Comparison of ENCODE assay signal across 8 mouse cellular contexts in genomic region chr15:11903196-11904042, GRCm38 (mm10). TPM values are rescaled to one million over a fixed set of nuclear protein-coding genes. Genes with fewer than 3 reads are reported as not detected.
A peak's percentile ranks its signal among the peaks of the same experiment; 100 is the strongest.
DNase-seq lines count a peak whose midpoint lies in the region; ATAC-seq lines count a peak whose summit lies in the region.

No protein-coding gene starts in this region.

- H3K4me1 ChIP-seq in lung, embryonic 15.5 days, result peaks cover 33% of the 10 kb centered on the region
- peaks cover 29% of the 10 kb centered on the region for H3K4me1 ChIP-seq in stomach, embryonic 15.5 days

- peak overlapping the region; percentile 62 for H3K4me3 ChIP-seq in lung, embryonic 15.5 days
- peak overlapping the region; percentile 50 for H3K4me3 ChIP-seq in stomach, embryonic 15.5 days (replicated peaks)

- 0 out of 2 replicates have a peak, but pooled peaks have one; percentile 13 for ATAC-seq in lung, embryonic 15.5 days (ENCODE audit: borderline replicate concordance, extremely low read depth, low FRiP score, low TSS enrichment)
- ATAC-seq in stomach, embryonic 15.5 days (ENCODE audit: insufficient read depth, low FRiP score, low read depth), result peak; percentile 15; the same call in 1 of the 2 replicates
- no peak for ATAC-seq in activated CD4-positive, CD25-positive, alpha-beta regulatory T cell, adult 4 months

- H3K4me2 ChIP-seq in lung, embryonic 15.5 days, result peak overlapping the region; percentile 96
- H3K4me2 ChIP-seq in stomach, embryonic 15.5 days, result peak overlapping the region; percentile 81

- peaks cover 8% of the 10 kb centered on the region for H3K27me3 ChIP-seq in lung, embryonic 15.5 days
- peaks cover 30% of the 10 kb centered on the region for H3K27me3 ChIP-seq in stomach, embryonic 15.5 days (replicated peaks)

- peak overlapping the region; percentile 70 for H3K9ac ChIP-seq in lung, embryonic 15.5 days
- H3K9ac ChIP-seq in stomach, embryonic 15.5 days, result peak overlapping the region; percentile 13

- H3K27ac ChIP-seq in lung, embryonic 15.5 days, result peak overlapping the region; percentile 70
- H3K27ac ChIP-seq in stomach, embryonic 15.5 days, result peak overlapping the region; percentile 54; the same call in 1 of the 2 replicates

- DNase-seq in adrenal gland, adult 2 months, result peak; percentile 26
- DNase-seq in adrenal gland, adult 8-10 months, result no peak
- peak; percentile 32 for DNase-seq in forelimb bud, embryonic 11.5 days (ENCODE audit: low read depth, low spot score)
- DNase-seq in kidney, adult 8-10 months, result peak; percentile 35 to 59
- DNase-seq in left cerebral cortex, adult 11 months (ENCODE audit: low spot score), result no peak

- H3K9me3 ChIP-seq in lung, embryonic 15.5 days, result no peaks in the 10 kb centered on the region
- H3K9me3 ChIP-seq in stomach, embryonic 15.5 days, result no peaks in the 10 kb centered on the region

- H3K36me3 ChIP-seq in lung, embryonic 15.5 days, result no peaks in the 10 kb centered on the region
- no peaks in the 10 kb centered on the region for H3K36me3 ChIP-seq in stomach, embryonic 15.5 days

- 4% methylated on average over 34 of the region's 34 CpGs for WGBS in lung, embryonic 15.5 days
- WGBS in stomach, embryonic 15.5 days, result 13% methylated on average over 34 of the region's 34 CpGs

RNA-seq across cellular contexts. Expression of gene Npr3, which starts 3.7 kb away (rescaled TPM):
- total RNA-seq in adrenal gland, adult 2 months (2021), result 10 to 100 TPM; 10.8 to 23.9 TPM
- polyA plus RNA-seq in adrenal gland, adult 2 months (2012; rRNA removed), result 9.0 and 9.8 TPM in 2 replicates
- total RNA-seq in adrenal gland, adult 8-10 months (2022), result 10 to 100 TPM; 12.6 to 98.6 (median 31.9) TPM
- polyA plus RNA-seq in lung, embryonic 15.5 days (2015; fragmentation: Nextera tagmentation; extraction: Ambion mirVana), result 8.4 and 9.5 TPM in 2 replicates
- polyA plus RNA-seq in stomach, embryonic 15.5 days (2015; fragmentation: Nextera tagmentation; extraction: Ambion mirVana), result 4.7 and 5.0 TPM in 2 replicates
- not detected for polyA plus RNA-seq in activated CD4-positive, CD25-positive, alpha-beta regulatory T cell, adult 4 months (2017; shearing (Covaris generic))

Comparison
In these comparisons a context has a peak if more than half of its experiments do, and no peak if none do; other contexts are left out.
1. DNase-seq: peak in adrenal gland, adult 2 months (single experiment), forelimb bud, embryonic 11.5 days (single experiment) and kidney, adult 8-10 months (2 of 2); none in adrenal gland, adult 8-10 months (single experiment) and left cerebral cortex, adult 11 months (single experiment).